Mouse (Mus musculus): ENCODE data around the gene Tk1.

GRCm38 (mm10) chr11:117828888-117829604 lies 3.2 kb upstream of the Tk1 start:
- no peak for TF ChIP-seq GATA1 (IDR thresholded peaks at IDR 0.05; ENCODE audit: low read length)
- no peak for TF ChIP-seq TAL1 (IDR thresholded peaks at IDR 0.05; ENCODE audit: low read length)

Measured in erythroblast, embryonic 14.5 days (primary cell).